Mouse (Mus musculus): Measurements from ENCODE around the gene Gm8660.
"Not testable (repeated sequence)": the region's sequence is repeated elsewhere in the genome, so short reads cannot be mapped to it uniquely, and the experiment has no call there.

Gm8660 gene

GRCm38 (mm10) chr7:22370939-22371338 is at the start of gene Gm8660:
TSS of gene Gm8660 (minus strand) at chr7:22371039.
- not testable (repeated sequence) for DNase-seq (ENCODE audit: low spot score in 2 of 2)

GRCm38 (mm10) chr7:22413283-22413682 is 42.4 kb upstream of the Gm8660 start, which contains the start of gene Vmn1r148:
TSS of gene Vmn1r148 (plus strand) at chr7:22413583.
- not testable (repeated sequence) for DNase-seq (ENCODE audit: low spot score in 2 of 2)

DNA sequence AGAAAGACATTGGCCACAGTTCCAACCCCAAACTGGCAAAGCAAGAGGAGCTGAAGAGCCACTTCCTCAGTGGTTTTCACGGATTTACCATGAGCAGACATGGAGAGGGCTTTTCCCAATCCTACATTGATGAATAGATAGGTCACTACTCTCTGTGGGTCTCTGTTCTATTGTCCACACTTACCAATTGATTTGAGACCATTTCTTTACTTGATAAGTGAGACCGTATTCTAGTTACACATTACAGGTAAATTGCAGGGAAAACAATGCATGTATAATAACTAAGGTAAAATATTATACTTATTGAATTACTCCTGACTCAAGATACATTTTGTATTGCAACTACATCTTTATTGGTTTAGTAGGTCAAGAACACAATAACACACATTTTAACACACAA is 41.2 kb downstream of the Gm8660 start, which contains the start of gene Gm4187:
Gm4187 (minus strand) TSS at position 101 of the 400 bp plus-strand sequence.
- DNase-seq (ENCODE audit: low spot score in 2 of 2), result not testable (repeated sequence)

Measured in right cerebral cortex, postnatal 10 days (tissue).